Mouse (Mus musculus): ENCODE measurements around the gene Usp11.

DNA sequence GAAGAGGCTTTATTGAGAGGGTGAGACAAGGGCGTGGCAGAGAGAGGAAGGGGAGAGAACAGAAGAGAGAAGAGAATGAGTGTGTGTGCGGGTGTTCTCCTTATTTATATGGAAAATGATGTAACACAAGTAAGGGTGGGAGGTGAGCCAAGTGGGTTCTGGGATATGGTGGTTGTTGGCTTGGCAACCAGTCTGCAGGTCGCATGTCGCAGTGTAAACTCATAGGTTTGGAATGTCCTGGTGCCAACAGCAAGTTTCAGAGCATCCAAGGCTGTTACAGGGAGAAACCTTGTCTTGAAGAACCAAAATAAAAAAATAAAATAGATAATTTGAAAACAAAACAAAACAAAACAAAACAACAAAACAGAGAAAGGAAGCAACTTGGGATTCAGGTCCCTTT lies 57.5 kb downstream of the Usp11 start:
- TF ChIP-seq TCF12 (IDR thresholded peaks at IDR 0.05; ENCODE audit: insufficient read depth, poor library complexity, severe bottlenecking): no peak
- TF ChIP-seq POLR2A (IDR thresholded peaks at IDR 0.05; ENCODE audit: insufficient read length, low read depth): no peak
- TF ChIP-seq MYOG (IDR thresholded peaks at IDR 0.05; ENCODE audit: control insufficient read depth in 1 of 3, insufficient read depth in 1 of 3, insufficient read length in 2 of 3, low read depth in 2 of 3): no peak
- TF ChIP-seq SRF (IDR thresholded peaks at IDR 0.05; ENCODE audit: control insufficient read depth, insufficient read length, low read depth): no peak
- TF ChIP-seq E2F4 (IDR thresholded peaks at IDR 0.05; ENCODE audit: insufficient read depth): no peak
- TF ChIP-seq USF1 (IDR thresholded peaks at IDR 0.05; ENCODE audit: low read depth): no peak
- TF ChIP-seq REST (IDR thresholded peaks at IDR 0.05; ENCODE audit: insufficient read depth, insufficient read length): no peak
- TF ChIP-seq TCF3 (IDR thresholded peaks at IDR 0.05; ENCODE audit: insufficient read length, low read depth): no peak
- TF ChIP-seq MAX (IDR thresholded peaks at IDR 0.05; ENCODE audit: low read depth): no peak
